Mouse (Mus musculus) spleen, embryonic (tissue): ENCODE measurements at regions not wholly inside any gene's neighbourhood (a gene's known extent, or its start where the extent isn't known, plus 50 kb on each side); places are given as distances from the start of the nearest gene placed in this dataset.

Experiments
- CTCF ChIA-PET: fragments of 350-600 bp; sonication (Branson Sonifier 250); formaldehyde crosslinking; loops from one replicate; lab custom pipeline; 2022; lab: Charles Lee

DNA sequence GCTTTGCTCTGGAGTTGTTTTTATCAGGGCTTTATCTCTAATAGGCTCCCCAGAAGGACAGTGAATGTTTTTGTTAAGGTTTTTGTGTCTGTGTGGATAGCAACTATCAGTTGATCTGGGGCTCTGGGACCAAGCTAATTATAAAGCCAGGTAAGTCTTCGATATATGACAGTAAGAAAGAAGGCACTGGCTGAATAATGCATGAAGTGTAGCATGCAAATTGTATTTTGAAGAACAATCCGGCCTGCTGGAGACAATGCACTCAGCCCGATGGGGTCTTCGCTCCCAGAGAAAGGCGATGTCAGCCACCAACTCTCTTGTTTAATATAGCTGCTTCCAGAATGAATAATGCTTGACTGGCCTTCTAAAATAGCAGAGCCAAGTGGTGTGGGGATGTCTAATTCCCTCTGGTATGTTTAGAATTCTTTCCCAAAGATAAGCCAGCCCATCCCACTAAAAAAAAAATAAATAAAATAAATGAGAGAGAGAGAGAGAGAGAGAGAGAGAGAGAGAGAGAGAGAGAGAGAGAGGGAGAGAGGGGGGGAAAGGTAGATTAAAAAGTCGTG lies 68.6 kb downstream of the Dad1 start:
- CTCF ChIA-PET, result interaction anchor here (0.7 kb wide), 1 partner anchor 213 kb away, joined by 13 read pairs; no protein-coding TSS in a partner anchor

GRCm38 (mm10) chr14:54183873-54184272 lies 70.0 kb downstream of the Dad1 start:
- CTCF ChIA-PET, result no interaction called here

- CTCF ChIA-PET, result no interaction called here
Observed at GRCm38 (mm10) chr14:54182838-54183237, 71.1 kb downstream of the Dad1 start.

DNA sequence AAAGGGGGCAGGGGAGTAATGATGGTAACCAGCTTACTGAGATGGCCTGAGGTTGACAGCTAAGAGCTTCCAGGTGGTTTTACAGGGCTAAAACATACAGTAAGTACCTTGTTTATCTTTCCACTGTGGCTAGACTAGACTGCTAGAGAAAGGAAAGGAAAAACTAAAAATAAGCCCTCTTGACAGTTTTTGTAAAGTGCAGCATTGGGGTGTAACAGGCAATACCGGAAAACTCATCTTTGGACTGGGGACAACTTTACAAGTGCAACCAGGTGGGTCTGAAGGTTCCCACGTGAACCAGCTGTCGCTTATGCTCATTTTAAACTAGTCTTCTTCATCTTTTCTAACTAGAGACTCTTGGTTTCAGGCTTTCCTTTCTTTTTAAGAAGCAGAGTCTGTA lies 72.6 kb downstream of the Dad1 start:
- CTCF ChIA-PET, result interaction anchor here (1.1 kb wide), 1 partner anchor 9 kb away, joined by 4 read pairs; no protein-coding TSS in a partner anchor

DNA sequence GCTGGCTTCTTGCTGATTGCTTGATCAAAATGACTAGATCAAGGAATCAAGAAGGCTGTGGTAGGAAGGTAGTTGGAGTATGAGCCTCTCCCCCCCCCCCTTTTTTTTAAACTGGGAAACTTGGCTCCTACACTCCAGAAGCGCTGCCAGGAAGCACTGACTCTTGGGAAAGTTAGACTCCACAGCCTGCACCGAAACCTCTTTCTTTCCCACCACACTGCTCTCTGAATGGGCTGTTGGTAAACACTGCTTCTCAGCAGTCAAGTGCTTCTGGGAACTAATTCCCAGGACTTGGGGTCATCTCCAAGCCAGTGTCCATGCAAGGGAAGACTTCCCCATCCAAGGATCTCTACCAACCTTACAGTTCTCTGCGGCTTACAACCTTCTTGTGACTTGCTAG lies 73.2 kb downstream of the Dad1 start:
- CTCF ChIA-PET, result no interaction called here

DNA sequence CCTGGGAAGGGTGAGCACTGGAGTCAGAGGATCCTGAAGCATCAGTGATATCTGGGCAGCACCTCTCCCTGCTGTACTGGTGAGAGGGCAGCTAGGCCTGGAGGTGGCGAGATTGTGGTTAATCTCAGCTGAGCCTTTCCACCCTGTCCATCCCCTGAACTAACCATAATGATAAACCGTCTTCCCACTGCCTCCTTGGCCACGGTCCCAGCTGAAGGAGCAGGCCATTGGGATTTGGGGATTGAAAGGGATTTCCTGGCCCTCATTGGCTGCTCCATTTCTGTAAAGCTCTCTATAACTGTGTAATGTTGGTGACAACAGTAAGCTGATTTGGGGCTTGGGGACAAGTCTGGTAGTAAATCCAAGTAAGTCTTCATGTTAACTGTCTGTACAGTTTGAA lies 73.6 kb downstream of the Dad1 start:
- CTCF ChIA-PET, result no interaction called here

DNA sequence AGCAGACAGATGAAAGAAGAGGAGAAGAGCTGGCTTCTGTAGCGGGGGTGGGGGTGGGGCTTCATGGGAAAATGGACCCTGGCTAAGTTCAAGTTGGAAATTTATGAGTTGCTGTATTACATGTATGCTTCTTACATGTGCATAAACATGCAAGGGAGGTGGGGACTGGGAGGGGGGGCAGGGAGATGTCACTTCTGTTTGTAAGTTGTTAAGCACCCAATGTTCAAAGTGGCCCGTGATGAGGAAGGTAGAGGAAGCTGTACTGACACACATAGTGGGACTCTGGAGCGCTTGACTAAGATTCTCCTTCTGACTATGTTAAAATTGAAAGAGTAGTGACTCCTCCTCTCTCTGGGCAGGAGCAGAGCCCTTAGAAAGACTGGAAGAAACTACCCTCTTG lies 75.0 kb downstream of the Dad1 start:
- CTCF ChIA-PET, result no interaction called here

- CTCF ChIA-PET, result no interaction called here
Observed at GRCm38 (mm10) chr14:54176469-54176868, 77.4 kb downstream of the Dad1 start.

GRCm38 (mm10) chr14:54175476-54175875 lies 78.4 kb downstream of the Dad1 start:
- CTCF ChIA-PET, result no interaction called here

DNA sequence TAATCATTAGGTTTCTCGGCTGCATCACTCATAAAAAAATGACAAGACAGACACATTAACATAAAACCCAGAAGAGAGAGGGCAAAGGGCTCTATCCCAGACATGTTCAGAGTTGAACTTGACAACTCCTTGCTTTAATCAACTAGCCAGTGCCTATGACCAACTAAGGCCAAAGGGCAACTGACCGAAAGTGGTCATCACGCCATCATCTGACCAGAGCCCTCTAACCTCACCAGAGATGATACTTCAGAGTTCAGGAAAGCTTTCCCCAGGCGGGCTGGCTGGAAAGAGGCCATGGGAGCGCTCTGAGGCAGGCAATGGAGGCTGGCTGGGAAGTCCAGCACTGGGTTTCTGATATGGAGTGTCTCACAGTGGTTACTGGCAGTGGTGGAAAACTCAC lies 80.6 kb downstream of the Dad1 start:
- CTCF ChIA-PET, result interaction anchor here (0.5 kb wide), 1 partner anchor 50 kb away, joined by 7 read pairs; no protein-coding TSS in a partner anchor

DNA sequence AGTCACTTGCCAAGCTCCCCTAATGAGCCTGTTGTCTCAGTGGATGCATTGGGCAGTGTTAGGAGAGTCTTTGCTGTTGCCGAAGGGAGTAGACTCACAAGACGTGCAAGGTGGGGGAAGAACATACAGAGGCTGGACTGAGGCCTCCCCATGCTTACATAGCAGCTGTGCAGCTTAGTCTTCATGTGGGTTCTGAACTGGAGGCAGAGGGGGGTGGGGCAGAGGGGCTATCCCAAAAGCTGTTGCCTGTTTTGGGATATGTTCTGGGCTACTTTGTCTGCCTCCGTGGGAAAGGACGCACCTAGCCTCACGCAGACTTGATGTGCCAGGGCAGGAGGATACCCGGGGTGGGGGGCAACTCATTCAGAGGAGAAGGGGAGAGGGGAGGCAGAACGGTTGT lies 84.7 kb downstream of the Dad1 start:
- CTCF ChIA-PET, result interaction anchor here (0.6 to 0.7 kb wide), 2 partner anchors 81 to 450 kb away, joined by 3 to 7 read pairs; no protein-coding TSS in a partner anchor

DNA sequence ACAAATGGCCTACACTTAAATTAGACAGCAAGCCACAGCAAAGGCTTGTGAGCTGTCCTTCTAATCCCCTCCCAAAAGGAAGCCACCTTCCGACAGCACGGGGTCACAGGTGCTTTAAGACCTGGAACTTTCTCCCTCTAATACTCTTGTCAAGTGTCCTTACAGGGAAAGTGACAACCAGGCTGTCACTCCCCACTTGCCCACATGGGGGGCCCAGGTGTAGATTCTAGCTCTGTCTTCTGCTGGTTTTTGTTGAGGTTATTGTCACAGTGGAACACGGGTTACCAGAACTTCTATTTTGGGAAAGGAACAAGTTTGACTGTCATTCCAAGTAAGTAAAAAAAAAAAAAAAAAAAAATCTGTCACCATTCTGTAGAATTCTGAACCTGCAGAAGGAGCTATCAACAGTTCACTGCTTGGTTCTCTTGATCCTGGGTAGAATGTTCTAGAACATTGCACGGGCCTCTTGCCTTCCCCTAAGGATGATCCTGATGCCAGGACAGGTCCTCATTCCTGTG lies 85.4 kb downstream of the Dad1 start:
- CTCF ChIA-PET, result interaction anchor here (0.6 to 0.7 kb wide), 2 partner anchors 80 to 451 kb away, joined by 3 to 7 read pairs; no protein-coding TSS in a partner anchor

- CTCF ChIA-PET, result no interaction called here
Observed at GRCm38 (mm10) chr14:54166057-54166456, 87.8 kb downstream of the Dad1 start.

GRCm38 (mm10) chr14:54164874-54165273 lies 89.0 kb downstream of the Dad1 start:
- CTCF ChIA-PET, result no interaction called here

DNA sequence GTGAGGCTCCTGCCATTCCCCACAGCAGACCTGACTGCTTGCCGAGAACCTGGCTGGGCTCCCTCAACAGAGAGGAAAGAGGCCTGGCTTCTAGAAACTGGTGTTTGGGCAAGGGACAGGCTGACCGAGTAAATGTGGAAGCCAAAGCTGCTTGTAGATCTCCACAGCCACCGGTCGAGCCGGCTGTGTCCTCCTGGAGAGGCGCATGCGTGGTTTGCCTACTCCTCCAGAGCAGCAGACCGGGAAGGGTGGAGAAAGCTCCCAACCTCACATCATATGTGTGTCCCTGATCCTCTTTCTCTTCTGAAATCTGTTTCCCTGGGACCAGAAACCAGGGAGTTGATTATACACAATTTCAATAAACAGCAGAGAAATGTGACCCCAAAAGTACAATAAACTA lies 92.0 kb downstream of the Dad1 start:
- CTCF ChIA-PET, result no interaction called here

- CTCF ChIA-PET, result no interaction called here
Observed at GRCm38 (mm10) chr14:54161206-54161605, 92.7 kb downstream of the Dad1 start.

DNA sequence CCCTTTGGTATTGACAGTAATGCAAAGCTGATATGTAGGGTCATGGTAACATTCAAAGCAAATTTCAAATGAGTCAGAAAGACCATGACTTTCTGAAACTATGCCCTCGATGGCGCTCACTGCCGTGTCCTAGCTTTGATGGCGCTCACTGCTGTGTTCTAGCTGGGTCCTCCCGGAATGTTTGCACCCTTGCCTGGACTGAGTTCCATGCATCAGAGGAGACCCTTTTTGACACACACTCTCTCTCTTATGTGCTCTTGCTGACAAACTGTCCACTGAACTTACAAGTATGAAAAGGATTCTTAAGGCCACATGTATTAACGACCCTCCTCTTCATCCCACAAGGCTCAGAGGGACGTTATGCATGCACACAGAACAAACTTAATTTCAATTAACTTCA lies 94.1 kb downstream of the Dad1 start:
- CTCF ChIA-PET, result no interaction called here

DNA sequence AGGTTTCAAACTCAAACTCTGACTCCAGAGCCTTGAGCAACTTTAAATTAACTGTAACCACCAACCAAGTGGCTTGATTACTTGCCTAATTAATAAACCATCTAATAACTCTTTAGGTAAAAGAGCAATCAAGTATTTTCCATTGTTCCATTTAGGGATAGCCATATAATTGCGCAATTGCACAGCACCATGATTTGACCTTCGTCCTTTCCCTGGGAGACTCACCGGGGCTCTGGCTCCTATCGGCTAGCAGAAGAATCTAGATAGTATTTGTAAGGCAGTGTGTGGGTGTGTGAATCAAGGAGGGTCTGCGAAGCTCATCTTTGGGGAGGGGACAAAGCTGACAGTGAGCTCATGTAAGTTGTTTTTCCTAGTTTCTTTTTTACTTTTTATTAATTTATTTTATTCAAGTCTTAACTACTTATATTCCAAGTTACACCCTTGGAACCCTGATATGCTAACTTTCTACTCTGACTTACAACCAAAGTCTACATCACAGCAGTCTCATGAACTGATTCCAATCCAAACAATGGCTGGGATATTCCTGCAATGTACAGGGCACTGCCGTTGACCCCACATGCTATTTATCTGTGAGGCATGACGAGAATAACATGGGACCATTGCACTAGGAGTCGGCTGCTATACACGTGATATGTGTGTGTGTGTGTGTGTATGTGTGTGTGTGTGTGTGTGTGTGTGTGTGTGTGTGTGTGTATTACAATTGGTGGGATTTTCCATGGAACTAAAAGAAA lies 95.5 kb downstream of the Dad1 start:
- CTCF ChIA-PET, result no interaction called here

DNA sequence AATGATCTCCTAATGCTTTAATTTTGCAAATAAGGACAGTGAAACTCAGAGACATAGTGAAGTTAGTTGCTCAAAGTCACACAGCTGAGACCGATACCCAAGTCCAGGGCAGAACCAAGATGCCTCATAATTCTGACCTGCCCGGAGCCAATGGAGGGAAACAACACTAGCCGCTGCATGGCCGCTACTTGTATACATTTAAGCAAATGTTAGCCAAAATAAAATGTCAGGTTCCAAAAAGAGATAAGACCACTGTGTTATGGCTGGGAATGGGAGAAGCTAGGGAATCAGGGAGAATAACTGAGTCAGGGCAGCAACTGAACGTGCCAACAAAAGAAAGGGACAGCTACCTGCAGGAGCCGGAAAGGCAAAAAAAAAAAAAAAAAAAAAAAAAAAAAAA lies 97.4 kb downstream of the Dad1 start:
- CTCF ChIA-PET, result interaction anchor here (0.6 to 1.0 kb wide), 4 partner anchors 10 to 1383 kb away, joined by 3 to 8 read pairs (median 4); no protein-coding TSS in a partner anchor

DNA sequence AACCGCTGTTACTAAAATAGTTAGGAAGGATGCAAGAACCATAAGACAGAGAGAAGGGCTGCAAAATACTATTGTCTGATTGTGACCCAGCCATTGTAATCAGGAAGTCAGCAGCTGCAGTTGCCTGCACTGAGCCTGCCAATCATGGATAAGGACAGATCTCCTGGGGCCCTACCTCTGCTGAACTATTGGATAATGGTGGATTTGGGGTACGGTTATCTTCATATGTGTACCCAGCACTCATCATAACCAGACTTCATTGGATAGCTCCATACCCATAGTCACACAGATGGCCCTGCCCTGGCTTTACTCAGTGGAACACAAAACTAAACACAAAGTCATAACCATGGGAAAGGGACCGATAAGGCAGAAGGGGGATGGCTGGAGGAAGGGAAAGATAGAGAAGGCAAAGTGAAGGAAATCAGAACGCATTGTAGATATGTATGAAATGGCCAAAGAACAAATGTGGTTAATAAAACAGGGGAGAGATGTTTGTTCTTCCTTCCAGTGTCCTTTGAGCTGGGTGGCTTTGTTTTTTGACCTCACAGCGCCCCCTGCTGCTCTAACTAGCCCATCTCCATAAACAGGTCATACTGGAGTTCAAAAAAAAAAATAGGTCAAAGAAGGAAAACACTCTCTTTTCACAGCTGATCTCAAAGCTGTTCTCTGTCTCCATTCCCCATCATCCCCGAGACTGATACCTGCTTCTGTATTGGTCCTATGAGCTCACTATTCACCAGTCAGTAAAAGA lies 101.2 kb downstream of the Dad1 start:
- CTCF ChIA-PET, result interaction anchor here (0.6 to 2.0 kb wide), 3 partner anchors 14 to 93 kb away, joined by 4 to 11 read pairs (median 4); no protein-coding TSS in a partner anchor

DNA sequence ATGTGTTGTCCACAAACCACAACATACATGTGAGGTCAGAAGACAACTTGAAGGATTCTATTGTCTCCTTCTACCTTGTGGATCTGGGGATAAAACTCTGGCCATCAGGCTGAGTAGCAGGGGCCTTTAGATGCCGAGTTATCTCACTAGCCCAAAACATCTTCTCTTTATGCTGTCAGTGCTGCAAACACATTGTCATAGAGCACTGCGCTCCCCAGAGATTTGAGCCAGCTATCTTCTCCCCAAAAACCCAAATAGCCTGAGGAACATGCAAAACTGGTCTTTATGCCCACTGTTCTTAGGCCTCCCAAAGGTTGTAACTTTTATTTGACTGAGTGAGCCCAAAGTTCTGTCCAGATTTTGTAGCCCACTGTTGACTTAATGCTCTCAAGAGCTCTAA lies 102.0 kb downstream of the Dad1 start:
- CTCF ChIA-PET, result interaction anchor here (0.6 to 0.9 kb wide), 2 partner anchors 15 to 92 kb away, joined by 4 read pairs; no protein-coding TSS in a partner anchor

- CTCF ChIA-PET, result interaction anchor here (0.9 kb wide), 1 partner anchor 92 kb away, joined by 4 read pairs; no protein-coding TSS in a partner anchor
Observed at GRCm38 (mm10) chr14:54151272-54151671, 102.6 kb downstream of the Dad1 start.
